11 mouse cellular contexts compared by ENCODE assay signal in the genomic region with DNA sequence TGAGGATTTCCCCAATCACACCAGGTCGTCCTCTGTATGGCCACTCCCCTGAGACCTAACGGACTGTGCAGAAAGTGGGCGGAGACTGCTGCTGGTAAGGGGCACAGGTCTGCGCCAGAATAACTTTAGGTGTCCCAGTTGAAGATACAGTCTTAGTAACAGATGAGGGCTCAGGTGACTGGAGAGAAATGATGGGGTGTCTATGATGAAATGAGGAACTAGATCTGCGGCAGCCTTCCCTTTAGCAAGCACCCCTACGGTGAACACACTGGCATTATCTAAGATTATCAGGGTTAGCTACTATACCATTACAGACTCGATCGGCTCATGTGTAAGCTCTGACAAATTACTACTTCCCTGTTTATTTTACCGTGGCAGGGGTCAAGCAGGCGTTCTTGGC. TPM values are rescaled to one million over a fixed set of nuclear protein-coding genes. Genes with fewer than 3 reads are reported as not detected.
"Had no signal": no experiment of that assay in that cellular context is flagged by ENCODE, and none has a peak within 500 bp of the region (broad histone marks: within the 10 kb centered on the region; RNA-seq: fewer than 3 reads in every experiment).

No protein-coding gene starts in this region.

- H3K9ac ChIP-seq: limb, embryonic 15.5 days; liver, embryonic 12.5 days; lung, embryonic 15.5 days; midbrain, embryonic 12.5 days; neural tube, embryonic 12.5 days had no signal

- H3K9me3 ChIP-seq: limb, embryonic 15.5 days; liver, embryonic 12.5 days; lung, embryonic 15.5 days; midbrain, embryonic 12.5 days; neural tube, embryonic 12.5 days had no signal

- H3K4me2 ChIP-seq: limb, embryonic 15.5 days; liver, embryonic 12.5 days; lung, embryonic 15.5 days; midbrain, embryonic 12.5 days; neural tube, embryonic 12.5 days had no signal

- DNase-seq: kidney, adult 8-10 months; kidney, postnatal 25 days; thymus, adult 18-20 months; thymus, postnatal 14 days had no signal

- ATAC-seq: liver, embryonic 12.5 days had no signal

- H3K36me3 ChIP-seq: limb, embryonic 15.5 days; liver, embryonic 12.5 days; lung, embryonic 15.5 days; midbrain, embryonic 12.5 days; neural tube, embryonic 12.5 days had no signal

- H3K27me3 ChIP-seq: limb, embryonic 15.5 days; liver, embryonic 12.5 days; lung, embryonic 15.5 days; neural tube, embryonic 12.5 days had no signal

- H3K27ac ChIP-seq: limb, embryonic 15.5 days; liver, embryonic 12.5 days; lung, embryonic 15.5 days; midbrain, embryonic 12.5 days; neural tube, embryonic 12.5 days had no signal

- H3K4me3 ChIP-seq: limb, embryonic 15.5 days; liver, embryonic 12.5 days; lung, embryonic 15.5 days; midbrain, embryonic 12.5 days; neural tube, embryonic 12.5 days had no signal

- H3K4me1 ChIP-seq: liver, embryonic 12.5 days; midbrain, embryonic 12.5 days; neural tube, embryonic 12.5 days had no signal

RNA-seq across cellular contexts. Expression of a gene that starts 13.8 kb away (rescaled TPM):
- total RNA-seq: megakaryocyte-erythroid progenitor cell, adult 5-6 weeks; neutrophil, adult 5-6 weeks had no signal
